Mouse (Mus musculus): ENCODE data around the gene Wdcp. TPM values are rescaled to one million over a fixed set of nuclear protein-coding genes. Genes with fewer than 3 reads are reported as not detected.

Gene Wdcp
- polyA plus RNA-seq, 1 experiment from 2014 or later, result 12.7 TPM

GRCm38 (mm10) chr12:4859241-4859914 is 16.3 kb downstream of the Wdcp start:
- ATAC-seq, result no peak
- Histone ChIP-seq H3K4me3 (ENCODE audit: low read depth, low read length) (no peak overlapping the region), H3K4me1 (ENCODE audit: control insufficient read depth, insufficient read depth, low read length) (no peaks in the 10 kb centered on the region), H3K9me3 (replicated peaks; ENCODE audit: control insufficient read depth, low read length, poor library complexity, severe bottlenecking) (no peaks in the 10 kb centered on the region), H3K27ac (ENCODE audit: low read length) (no peak overlapping the region), H3K4me2 (ENCODE audit: low read length) (no peak overlapping the region), H3K9ac (ENCODE audit: low read depth, low read length) (no peak overlapping the region), H3K36me3 (ENCODE audit: control insufficient read depth, insufficient read depth, low read length) (no peaks in the 10 kb centered on the region), H3K27me3 (ENCODE audit: control insufficient read depth, insufficient read depth, low read depth, low read length) (no peaks in the 10 kb centered on the region)
- 53% methylated on average over 11 of the region's 11 CpGs for WGBS

- WGBS, result 90% methylated on average over 4 of the region's 4 CpGs
- no peak overlapping the region for H3K9ac ChIP-seq (ENCODE audit: low read depth, low read length)
- H3K9me3 ChIP-seq (replicated peaks; ENCODE audit: control insufficient read depth, low read length, poor library complexity, severe bottlenecking), result no peaks in the 10 kb centered on the region
- no peaks in the 10 kb centered on the region for H3K4me1 ChIP-seq (ENCODE audit: control insufficient read depth, insufficient read depth, low read length)
- no peak overlapping the region for H3K4me2 ChIP-seq (ENCODE audit: low read length)
- no peaks in the 10 kb centered on the region for H3K27me3 ChIP-seq (ENCODE audit: control insufficient read depth, insufficient read depth, low read depth, low read length)
- H3K27ac ChIP-seq (ENCODE audit: low read length), result no peak overlapping the region
- no peak overlapping the region for H3K4me3 ChIP-seq (ENCODE audit: low read depth, low read length)
- H3K36me3 ChIP-seq (ENCODE audit: control insufficient read depth, insufficient read depth, low read length), result no peaks in the 10 kb centered on the region
- no peak for ATAC-seq
These were observed 19.6 kb downstream of the Wdcp start for GRCm38 (mm10) chr12:4862672-4863071.

GRCm38 (mm10) chr12:4863654-4864337 is 20.7 kb downstream of the Wdcp start:
- Histone ChIP-seq H3K4me3 (ENCODE audit: low read depth, low read length) (no peak overlapping the region), H3K27ac (ENCODE audit: low read length) (no peak overlapping the region), H3K36me3 (ENCODE audit: control insufficient read depth, insufficient read depth, low read length) (no peaks in the 10 kb centered on the region), H3K4me1 (ENCODE audit: control insufficient read depth, insufficient read depth, low read length) (no peaks in the 10 kb centered on the region), H3K9me3 (replicated peaks; ENCODE audit: control insufficient read depth, low read length, poor library complexity, severe bottlenecking) (no peaks in the 10 kb centered on the region), H3K9ac (ENCODE audit: low read depth, low read length) (no peak overlapping the region), H3K4me2 (ENCODE audit: low read length) (no peak overlapping the region), H3K27me3 (ENCODE audit: control insufficient read depth, insufficient read depth, low read depth, low read length) (no peaks in the 10 kb centered on the region)
- 82% methylated on average over 4 of the region's 4 CpGs for WGBS
- ATAC-seq, result no peak

- no peak overlapping the region for H3K4me2 ChIP-seq (ENCODE audit: low read length)
- H3K4me3 ChIP-seq (ENCODE audit: low read depth, low read length), result no peak overlapping the region
- ATAC-seq, result no peak
- no peaks in the 10 kb centered on the region for H3K36me3 ChIP-seq (ENCODE audit: control insufficient read depth, insufficient read depth, low read length)
- 82% methylated on average over 4 of the region's 4 CpGs for WGBS
- no peak overlapping the region for H3K27ac ChIP-seq (ENCODE audit: low read length)
- H3K9me3 ChIP-seq (replicated peaks; ENCODE audit: control insufficient read depth, low read length, poor library complexity, severe bottlenecking), result no peaks in the 10 kb centered on the region
- no peaks in the 10 kb centered on the region for H3K4me1 ChIP-seq (ENCODE audit: control insufficient read depth, insufficient read depth, low read length)
- H3K27me3 ChIP-seq (ENCODE audit: control insufficient read depth, insufficient read depth, low read depth, low read length), result no peaks in the 10 kb centered on the region
- no peak overlapping the region for H3K9ac ChIP-seq (ENCODE audit: low read depth, low read length)
These were observed 21.2 kb downstream of the Wdcp start for GRCm38 (mm10) chr12:4864338-4864690.

- no peaks in the 10 kb centered on the region for H3K9me3 ChIP-seq (replicated peaks; ENCODE audit: control insufficient read depth, low read length, poor library complexity, severe bottlenecking)
- no peak overlapping the region for H3K9ac ChIP-seq (ENCODE audit: low read depth, low read length)
- no peak for ATAC-seq
- H3K4me3 ChIP-seq (ENCODE audit: low read depth, low read length), result no peak overlapping the region
- WGBS, result 80% methylated on average over 8 of the region's 8 CpGs
- H3K4me1 ChIP-seq (ENCODE audit: control insufficient read depth, insufficient read depth, low read length), result no peaks in the 10 kb centered on the region
- no peaks in the 10 kb centered on the region for H3K27me3 ChIP-seq (ENCODE audit: control insufficient read depth, insufficient read depth, low read depth, low read length)
- H3K4me2 ChIP-seq (ENCODE audit: low read length), result no peak overlapping the region
- no peaks in the 10 kb centered on the region for H3K36me3 ChIP-seq (ENCODE audit: control insufficient read depth, insufficient read depth, low read length)
- no peak overlapping the region for H3K27ac ChIP-seq (ENCODE audit: low read length)
These were observed 25.8 kb downstream of the Wdcp start for GRCm38 (mm10) chr12:4868924-4869323.

- no peaks in the 10 kb centered on the region for H3K9me3 ChIP-seq (replicated peaks; ENCODE audit: control insufficient read depth, low read length, poor library complexity, severe bottlenecking)
- H3K4me3 ChIP-seq (ENCODE audit: low read depth, low read length), result no peak overlapping the region
- 91% methylated on average over 5 of the region's 5 CpGs for WGBS
- no peaks in the 10 kb centered on the region for H3K27me3 ChIP-seq (ENCODE audit: control insufficient read depth, insufficient read depth, low read depth, low read length)
- no peaks in the 10 kb centered on the region for H3K4me1 ChIP-seq (ENCODE audit: control insufficient read depth, insufficient read depth, low read length)
- H3K36me3 ChIP-seq (ENCODE audit: control insufficient read depth, insufficient read depth, low read length), result no peaks in the 10 kb centered on the region
- no peak for ATAC-seq
- no peak overlapping the region for H3K4me2 ChIP-seq (ENCODE audit: low read length)
- no peak overlapping the region for H3K9ac ChIP-seq (ENCODE audit: low read depth, low read length)
- no peak overlapping the region for H3K27ac ChIP-seq (ENCODE audit: low read length)
These were observed 28.2 kb downstream of the Wdcp start for GRCm38 (mm10) chr12:4871260-4871659.

GRCm38 (mm10) chr12:4872273-4872672 is 29.2 kb downstream of the Wdcp start:
- ATAC-seq, result no peak

GRCm38 (mm10) chr12:4872983-4873477 is 29.9 kb downstream of the Wdcp start:
- no peak overlapping the region for H3K4me2 ChIP-seq (ENCODE audit: low read length)
- H3K27ac ChIP-seq (ENCODE audit: low read length), result no peak overlapping the region
- H3K4me3 ChIP-seq (ENCODE audit: low read depth, low read length), result no peak overlapping the region
- no peaks in the 10 kb centered on the region for H3K36me3 ChIP-seq (ENCODE audit: control insufficient read depth, insufficient read depth, low read length)
- H3K4me1 ChIP-seq (ENCODE audit: control insufficient read depth, insufficient read depth, low read length), result no peaks in the 10 kb centered on the region
- no peaks in the 10 kb centered on the region for H3K27me3 ChIP-seq (ENCODE audit: control insufficient read depth, insufficient read depth, low read depth, low read length)
- no peaks in the 10 kb centered on the region for H3K9me3 ChIP-seq (replicated peaks; ENCODE audit: control insufficient read depth, low read length, poor library complexity, severe bottlenecking)
- H3K9ac ChIP-seq (ENCODE audit: low read depth, low read length), result no peak overlapping the region
- WGBS, result 84% methylated on average over 5 of the region's 5 CpGs
- ATAC-seq, result no peak

More at GRCm38 (mm10) chr12:4872273-4872672, 29.2 kb downstream of the Wdcp start:
- Histone ChIP-seq H3K27ac (ENCODE audit: low read length) (no peak overlapping the region), H3K9ac (ENCODE audit: low read depth, low read length) (no peak overlapping the region), H3K4me2 (ENCODE audit: low read length) (no peak overlapping the region), H3K4me3 (ENCODE audit: low read depth, low read length) (no peak overlapping the region), H3K9me3 (replicated peaks; ENCODE audit: control insufficient read depth, low read length, poor library complexity, severe bottlenecking) (no peaks in the 10 kb centered on the region), H3K36me3 (ENCODE audit: control insufficient read depth, insufficient read depth, low read length) (no peaks in the 10 kb centered on the region), H3K27me3 (ENCODE audit: control insufficient read depth, insufficient read depth, low read depth, low read length) (no peaks in the 10 kb centered on the region), H3K4me1 (ENCODE audit: control insufficient read depth, insufficient read depth, low read length) (no peaks in the 10 kb centered on the region)
- 59% methylated on average over 4 of the region's 4 CpGs for WGBS

GRCm38 (mm10) chr12:4873531-4873930 is 30.4 kb downstream of the Wdcp start:
- Histone ChIP-seq H3K9ac (ENCODE audit: low read depth, low read length) (peak overlapping the region; percentile 70; the same call in 1 of the 2 replicates), H3K36me3 (ENCODE audit: control insufficient read depth, insufficient read depth, low read length) (no peaks in the 10 kb centered on the region), H3K27me3 (ENCODE audit: control insufficient read depth, insufficient read depth, low read depth, low read length) (no peaks in the 10 kb centered on the region), H3K4me2 (ENCODE audit: low read length) (peak overlapping the region; percentile 85), H3K4me1 (ENCODE audit: control insufficient read depth, insufficient read depth, low read length) (no peaks in the 10 kb centered on the region), H3K9me3 (replicated peaks; ENCODE audit: control insufficient read depth, low read length, poor library complexity, severe bottlenecking) (no peaks in the 10 kb centered on the region), H3K4me3 (ENCODE audit: low read depth, low read length) (peak overlapping the region; percentile 41; the same call in 1 of the 2 replicates), H3K27ac (ENCODE audit: low read length) (no peak overlapping the region)
- WGBS, result 83% methylated on average over 6 of the region's 6 CpGs
- peak; percentile 26; the same call in 1 of the 2 replicates for ATAC-seq
